Mouse (Mus musculus) kidney, postnatal 36 days (tissue): ENCODE data around the gene Adgb.

Experiments
- DNase-seq, 2 experiments: peaks; one replicate each; pipeline ENCODE4 v3.0.0; 2021 to 2022; ENCODE audit warnings: mixed read lengths in 2 of 2

Adgb gene

DNA sequence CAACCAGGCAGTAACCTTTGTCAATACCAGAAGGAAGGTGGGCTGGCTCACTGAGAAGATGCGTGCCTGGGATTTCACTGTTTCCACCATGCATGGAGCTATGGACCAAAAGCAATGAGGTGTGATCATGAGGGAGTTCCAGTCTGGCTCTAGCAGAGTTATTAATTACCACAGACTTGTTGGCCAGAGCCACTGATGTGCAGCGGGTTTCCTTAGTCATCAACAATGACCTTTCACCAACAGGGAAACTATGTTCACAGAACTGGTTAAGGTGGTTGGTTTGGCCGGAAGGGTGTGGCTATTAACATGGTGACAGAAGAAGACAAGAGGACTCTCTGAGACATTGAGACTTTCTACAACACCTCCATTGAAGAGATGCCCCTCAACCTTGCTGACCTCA is 128.2 kb downstream of the Adgb start:
- DNase-seq, result peak; percentile 24 to 31

DNA sequence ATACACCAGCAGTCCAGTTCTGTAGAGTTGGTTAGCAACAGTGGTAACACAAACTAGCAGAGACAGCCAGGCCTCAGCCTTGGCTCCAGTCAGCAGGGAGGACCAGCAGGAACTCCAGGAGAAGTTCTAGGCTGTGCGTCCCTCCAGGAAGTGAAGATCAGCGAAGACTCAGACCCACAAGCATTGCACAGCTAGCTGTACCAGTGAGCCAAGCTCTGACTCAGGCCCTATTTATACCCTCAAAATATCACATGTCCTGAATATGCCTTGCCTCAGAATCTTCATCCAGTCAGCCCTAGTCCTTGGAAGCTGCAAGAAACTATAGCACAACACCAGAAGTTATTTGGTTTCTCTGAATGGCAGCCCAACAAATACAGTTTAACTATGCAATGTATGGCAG is 146.6 kb downstream of the Adgb start:
- no peak for DNase-seq

DNA sequence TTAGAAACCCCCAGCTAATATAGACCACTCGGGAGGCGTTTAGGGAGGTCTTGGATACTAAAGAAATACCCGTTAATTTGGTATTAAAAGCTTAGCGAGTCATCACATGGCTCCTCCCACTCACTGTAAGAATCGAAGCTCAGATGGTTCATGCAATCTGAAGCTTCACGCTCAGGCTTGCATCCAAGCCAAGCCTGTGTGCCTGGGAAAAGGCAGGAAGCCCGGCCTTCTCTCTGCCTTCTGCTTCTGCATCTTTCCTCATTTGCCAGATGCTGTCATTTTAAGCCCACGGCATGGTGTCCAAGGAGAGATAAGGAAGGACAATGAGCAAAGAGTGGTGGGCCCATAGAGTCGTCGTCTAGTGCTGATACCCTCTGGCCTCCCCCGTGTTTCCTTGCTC is 149.2 kb downstream of the Adgb start:
- no peak for DNase-seq

DNA sequence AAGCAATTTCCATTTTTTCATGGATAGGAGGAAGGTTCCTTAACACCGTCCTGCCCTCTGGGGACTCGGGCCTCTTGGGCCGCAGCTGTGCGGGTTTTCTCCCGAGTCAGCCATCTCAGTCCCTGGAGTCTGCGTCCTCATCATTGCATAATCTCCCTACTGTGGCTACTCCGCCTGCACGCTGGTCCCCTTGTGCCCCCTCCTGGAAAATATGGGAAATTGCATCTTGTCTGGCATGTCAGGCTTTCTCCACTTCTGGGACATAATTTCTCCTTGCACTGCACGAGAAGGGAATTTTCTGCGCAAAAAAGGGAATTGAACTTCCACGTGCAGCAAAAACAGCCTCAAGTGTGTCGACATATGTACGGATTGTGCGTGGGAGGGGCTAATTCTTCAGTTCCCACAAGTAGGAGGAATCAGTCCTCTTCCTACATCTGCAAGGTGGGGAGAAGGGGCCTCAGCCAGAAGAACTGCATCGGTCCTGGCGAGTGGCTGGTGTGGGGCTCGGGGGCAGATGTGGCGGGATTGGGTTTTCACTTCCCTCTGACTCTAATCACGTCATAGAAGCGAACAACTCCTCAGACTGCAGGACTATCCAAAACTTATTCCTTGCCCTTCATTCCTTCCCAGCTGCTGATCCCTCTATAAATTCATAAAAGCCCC is 150.9 kb downstream of the Adgb start:
- peak; percentile 77 to 83 for DNase-seq

DNA sequence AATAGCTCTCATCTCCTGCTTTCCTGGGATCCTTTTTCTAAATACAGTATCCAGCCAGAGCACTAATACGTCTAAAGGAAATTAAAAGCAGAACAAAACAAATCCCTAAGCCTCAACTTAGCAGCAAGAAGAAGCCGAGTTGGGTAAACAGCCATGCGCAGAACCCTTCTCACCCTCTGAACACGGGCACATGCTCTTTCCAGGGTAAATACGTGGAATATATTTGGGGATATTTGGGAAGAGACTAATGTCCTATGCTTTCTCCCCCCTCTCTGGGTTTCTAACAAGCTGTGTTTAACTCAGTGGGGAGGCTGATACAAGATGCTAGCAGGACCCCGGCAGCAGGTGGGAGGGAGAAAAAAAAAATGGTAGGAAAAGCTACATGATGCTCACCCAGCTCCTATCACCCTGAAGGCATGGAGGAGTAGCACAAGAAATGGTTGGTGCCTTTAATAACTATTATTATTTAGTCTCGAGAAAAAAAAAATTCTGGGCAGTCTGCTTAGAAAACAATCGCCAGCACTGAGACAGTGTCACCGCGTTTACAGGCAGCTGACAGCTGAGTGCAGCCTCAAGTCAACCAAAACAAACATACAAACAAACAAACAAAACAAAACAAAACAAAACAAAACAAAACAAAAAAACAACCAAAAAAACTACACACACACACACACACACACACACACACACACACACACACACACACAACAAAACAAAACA is 151.6 kb downstream of the Adgb start:
- no peak for DNase-seq

DNA sequence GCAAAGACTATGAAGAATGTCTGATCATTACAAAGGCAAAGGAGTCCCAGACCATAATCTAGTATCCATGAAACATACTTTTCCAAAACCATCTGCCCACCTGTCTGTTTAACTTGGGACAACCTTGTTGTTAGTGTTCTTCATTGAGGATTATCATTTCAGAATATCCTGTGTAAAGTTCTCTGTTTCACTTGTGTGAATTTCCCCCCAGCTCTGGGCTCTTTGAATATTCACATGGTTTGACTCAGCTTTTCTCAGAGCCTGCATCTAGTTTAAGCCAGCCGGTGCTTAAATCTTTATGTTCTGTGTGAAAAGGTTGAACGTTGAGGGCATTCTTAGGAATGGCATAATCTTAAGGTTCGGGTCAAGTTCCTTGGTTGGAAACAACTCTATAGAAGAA is 154.0 kb downstream of the Adgb start:
- DNase-seq, result no peak

DNA sequence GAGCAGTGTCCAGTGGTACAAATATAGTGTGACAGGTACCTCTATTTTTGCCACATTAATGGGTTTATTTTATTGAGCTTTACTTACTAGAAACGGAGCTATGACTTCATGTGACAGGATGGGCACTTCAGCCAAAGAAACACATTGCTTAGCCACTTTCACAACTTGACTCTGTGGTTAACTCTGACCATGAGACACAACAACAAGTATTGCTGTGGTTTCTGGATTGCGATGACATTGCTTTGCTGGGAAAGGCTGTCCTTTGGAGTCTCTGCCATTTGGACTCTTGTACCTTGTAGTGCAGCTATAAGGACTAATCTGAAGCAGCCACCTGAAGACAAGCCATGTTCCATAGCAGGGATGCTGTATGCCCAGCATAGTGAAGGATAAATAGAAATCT is 156.5 kb downstream of the Adgb start:
- DNase-seq, result peak in 1 of 2 experiments; percentile 20

DNA sequence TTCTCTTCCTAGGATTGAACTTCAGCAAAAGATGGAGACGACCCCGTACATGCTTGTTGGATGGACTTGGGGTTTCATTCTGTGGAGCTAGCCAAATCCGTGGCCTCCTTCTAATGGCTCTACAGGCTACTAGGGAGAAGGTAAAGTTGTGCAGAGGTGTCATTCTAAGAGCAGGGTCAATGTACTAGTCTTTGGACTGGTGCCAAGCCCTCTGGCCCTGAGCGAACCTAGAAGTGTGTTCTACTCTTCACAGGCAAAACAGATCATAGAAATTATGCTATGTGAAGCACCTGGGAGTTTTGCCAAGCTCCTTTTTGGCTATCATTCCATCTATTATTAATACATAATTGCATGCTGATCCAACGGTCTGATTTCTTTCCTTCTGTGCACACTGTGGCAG is 157.6 kb downstream of the Adgb start:
- peak; percentile 53 to 66 for DNase-seq

DNA sequence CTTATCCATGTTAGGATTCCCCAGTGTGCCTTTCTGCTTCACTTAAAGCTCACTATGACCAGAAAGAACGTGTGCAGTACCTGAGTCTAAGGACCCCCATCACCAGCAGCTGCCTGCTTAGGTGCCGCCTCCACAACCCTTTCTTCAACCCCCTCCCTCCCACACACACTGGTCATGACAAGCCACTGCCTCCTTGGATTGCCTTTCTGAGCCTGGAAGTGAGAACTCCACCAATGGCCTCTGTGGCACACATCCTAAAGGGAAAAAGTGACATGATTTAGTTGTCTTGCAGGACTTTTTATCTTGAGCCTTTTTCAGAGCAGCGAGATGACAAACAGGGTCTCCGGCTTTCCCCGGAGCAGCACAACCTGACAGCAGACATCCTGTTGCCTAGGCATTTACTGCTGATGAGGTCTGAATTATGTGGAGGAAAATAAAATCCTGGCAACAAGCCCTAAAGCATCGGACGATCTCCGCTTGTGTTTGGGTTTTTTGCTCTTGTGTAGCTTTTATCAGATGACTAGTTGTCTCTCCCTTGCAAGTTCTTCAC is 162.2 kb downstream of the Adgb start:
- no peak for DNase-seq

DNA sequence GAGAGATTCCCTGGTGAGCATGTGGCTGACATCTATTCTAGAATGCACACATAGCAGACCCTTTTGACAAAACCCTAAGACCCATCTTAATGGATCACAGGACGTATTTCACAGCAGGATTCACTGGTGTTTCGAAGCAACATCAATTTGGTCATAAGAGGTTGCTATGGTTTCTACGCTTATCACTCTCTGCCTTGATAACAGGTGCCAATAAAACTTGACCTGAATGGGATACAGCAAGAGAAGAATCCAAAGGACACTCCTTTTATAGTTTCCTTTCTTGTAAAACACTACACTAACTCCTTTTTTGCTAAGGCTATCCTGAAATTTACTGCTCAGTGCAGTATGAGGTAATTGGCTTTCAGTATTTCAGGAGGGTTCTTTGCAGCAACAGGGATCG is 163.1 kb downstream of the Adgb start:
- no peak for DNase-seq

DNA sequence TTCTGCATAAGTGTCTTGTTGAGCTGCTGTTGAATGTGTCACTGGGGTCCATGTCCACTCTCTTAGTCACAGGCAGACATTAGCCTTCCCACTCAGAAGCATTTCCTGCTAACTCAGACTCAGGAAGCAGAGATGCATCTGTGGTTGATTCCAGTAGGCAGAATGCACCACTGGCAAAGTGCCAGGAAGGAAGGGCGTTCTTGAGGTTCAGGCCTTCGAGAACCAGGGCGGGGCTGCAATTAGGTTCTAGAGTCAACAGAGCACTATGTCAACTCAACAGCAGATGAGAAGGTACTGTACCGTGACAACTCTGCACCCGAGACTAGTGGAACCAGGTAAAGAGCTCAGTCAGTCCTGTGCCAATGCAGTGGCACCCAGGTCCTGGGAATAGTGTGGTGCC is 164.7 kb downstream of the Adgb start:
- DNase-seq, result peak; percentile 29 to 60

DNA sequence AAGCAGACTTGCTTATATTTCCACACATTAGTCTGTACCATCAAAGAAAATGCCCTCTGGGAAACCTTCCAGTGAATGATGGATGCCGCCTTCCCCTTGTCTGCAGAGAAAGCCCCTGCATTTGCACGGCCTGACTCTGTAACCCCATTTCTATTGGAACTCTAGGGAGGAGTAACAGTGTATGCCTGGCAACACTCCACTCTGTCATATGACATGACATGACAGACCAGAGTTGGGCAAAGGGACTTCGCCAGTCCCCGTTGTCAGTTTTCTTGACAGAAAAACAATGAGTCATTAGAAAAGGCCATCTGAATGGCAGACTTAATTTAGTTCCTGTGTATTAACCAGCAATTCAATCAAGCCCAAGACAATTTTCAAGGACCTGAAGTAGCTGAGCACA is 167.8 kb downstream of the Adgb start:
- no peak for DNase-seq

DNA sequence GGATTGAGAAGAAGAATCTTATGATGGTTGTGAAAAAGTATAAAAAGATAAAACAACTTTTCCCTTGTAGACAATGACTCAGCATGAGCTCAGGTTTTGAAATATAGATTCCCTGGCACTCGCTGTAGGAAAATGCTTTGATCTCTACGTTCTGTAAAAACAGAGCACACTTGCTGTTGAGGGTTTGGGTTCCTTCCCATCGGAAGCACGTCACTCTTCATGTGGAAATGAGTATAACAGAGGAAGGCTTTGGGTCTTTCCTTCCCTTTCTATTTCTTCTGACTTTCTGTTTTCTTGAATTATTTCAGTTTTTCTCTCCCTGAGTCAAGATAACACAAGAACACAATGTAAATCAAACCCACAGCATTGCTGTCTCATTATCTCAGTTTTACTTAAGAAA is 170.4 kb downstream of the Adgb start:
- no peak for DNase-seq

DNA sequence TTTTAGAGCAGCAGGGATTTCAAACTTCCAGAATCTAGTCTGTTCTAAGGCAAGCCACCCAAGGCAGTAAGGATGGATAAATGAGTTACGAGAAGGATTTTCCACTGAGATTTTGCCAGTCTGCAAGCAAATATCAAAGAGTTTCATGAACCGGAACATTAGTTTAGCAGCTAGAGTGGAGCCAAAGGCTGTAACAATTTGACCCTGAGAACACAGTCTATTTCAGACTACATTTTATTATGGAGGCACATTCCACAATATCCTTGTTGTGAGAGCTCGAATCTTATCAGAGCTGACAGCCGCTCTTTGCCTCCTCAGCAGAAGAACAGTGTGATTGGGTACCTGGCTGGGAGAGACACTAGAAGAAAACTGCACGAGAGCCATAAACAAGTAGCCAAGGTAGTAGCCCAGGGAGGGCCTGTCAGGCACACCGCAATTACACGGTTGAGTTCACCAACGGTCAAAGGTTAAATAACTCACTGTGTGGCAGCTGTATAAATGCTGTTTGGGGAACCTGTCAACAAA is 171.1 kb downstream of the Adgb start:
- peak; percentile 61 to 79 for DNase-seq

DNA sequence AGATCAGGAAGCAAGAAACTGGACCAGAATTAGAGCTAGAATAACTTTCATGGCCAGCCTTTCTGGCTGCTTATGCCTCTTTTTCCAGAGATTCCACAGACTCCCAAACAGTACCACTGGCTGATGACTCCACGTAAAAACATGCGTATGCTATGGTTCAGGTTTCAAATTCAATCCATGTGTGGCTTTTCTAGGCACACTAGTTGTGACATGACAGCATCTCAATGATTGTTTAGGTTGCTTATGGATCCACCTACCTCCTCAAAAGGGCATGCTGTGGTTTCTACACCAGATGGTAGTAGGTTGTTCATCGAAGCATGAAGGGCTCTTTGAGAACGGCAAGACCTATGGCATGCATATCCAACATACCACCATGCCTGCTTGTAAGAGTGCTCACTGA is 172.1 kb downstream of the Adgb start:
- DNase-seq, result no peak

DNA sequence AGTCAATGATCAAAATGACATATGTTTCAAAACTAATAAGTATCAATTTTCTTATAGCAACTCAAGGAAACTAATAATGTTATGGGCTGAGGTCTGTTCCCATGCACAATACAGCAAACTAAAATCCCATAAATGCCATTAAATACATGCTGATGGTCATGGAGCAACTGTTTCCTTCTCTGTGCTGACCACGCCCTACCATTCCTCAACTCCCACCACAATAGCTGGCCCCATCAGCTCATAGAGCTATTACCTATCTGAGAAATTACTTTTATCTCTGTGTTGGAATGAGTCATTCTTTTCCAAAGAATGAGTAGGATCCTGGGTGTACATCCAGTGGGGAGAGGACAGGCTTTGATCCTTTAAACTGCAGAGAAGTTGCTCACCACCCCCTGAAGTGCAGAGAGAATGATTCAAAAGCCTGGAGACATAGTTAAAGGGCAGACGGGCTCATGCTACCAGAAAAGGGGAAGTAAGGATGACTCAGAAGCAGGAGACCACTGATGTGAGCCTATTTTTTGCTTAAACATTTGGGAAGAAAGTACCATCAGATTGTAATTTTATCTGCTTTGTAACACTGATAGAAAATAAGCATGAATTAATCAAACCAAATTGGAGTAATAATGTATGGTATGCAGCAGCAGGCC is 184.8 kb downstream of the Adgb start:
- DNase-seq, result no peak
